Mouse (Mus musculus) thymus, adult 18-20 months (tissue): ENCODE data around the gene Nanos2.
A peak's percentile ranks its signal among the peaks of the same experiment; 100 is the strongest.

Experiments
- DNase-seq, 2 experiments: peaks; one replicate each; pipeline ENCODE4 v3.0.0; 2022; ENCODE audit warnings: mixed read lengths in 2 of 2

Gene Nanos2

GRCm38 (mm10) chr7:19022189-19022958 is 35.2 kb downstream of the Nanos2 start:
- no peak for DNase-seq

GRCm38 (mm10) chr7:19023357-19023814 is 36.2 kb downstream of the Nanos2 start, which contains the start of gene Foxa3:
Foxa3 (minus strand) TSS chr7:19023538.
- DNase-seq, result peak; percentile 39 to 53

GRCm38 (mm10) chr7:19024096-19024506 is 36.9 kb downstream of the Nanos2 start, which contains the start of gene Sympk:
Sympk (plus strand) TSS chr7:19024377.
- DNase-seq, result peak; percentile 93 to 94

- peak; percentile 49 to 51 for DNase-seq
Observed at GRCm38 (mm10) chr7:19024581-19025255, 37.5 kb downstream of the Nanos2 start.

GRCm38 (mm10) chr7:19028067-19028466 is 40.9 kb downstream of the Nanos2 start:
- DNase-seq, result no peak

GRCm38 (mm10) chr7:19029084-19029653 is 42.0 kb downstream of the Nanos2 start:
- DNase-seq, result peak; percentile 31 to 32

- DNase-seq, result no peak
Observed at GRCm38 (mm10) chr7:19031641-19032040, 44.4 kb downstream of the Nanos2 start.
